Mouse (Mus musculus): ENCODE results near the gene Gm6034. TPM values are rescaled to one million over a fixed set of nuclear protein-coding genes. Genes with fewer than 3 reads are reported as not detected.

The Gm6034 gene
- 0.69 TPM for polyA plus RNA-seq (2017; shearing (Covaris generic))

GRCm38 (mm10) chr17:36042610-36043169 is at the start of gene Gm6034, which contains the start of gene H2-T22:
Gm6034 (plus strand) TSS chr17:36042961.
H2-T22 (minus strand) TSS chr17:36042747.

GRCm38 (mm10) chr17:36020191-36021073 is 22.3 kb upstream of the Gm6034 start, which contains the start of gene H2-T24:
H2-T24 (minus strand) TSS chr17:36020560.

GRCm38 (mm10) chr17:36032351-36032875 is 10.3 kb upstream of the Gm6034 start, which contains the start of gene H2-T23:
H2-T23 (minus strand) TSS chr17:36032855.

GRCm38 (mm10) chr17:36058362-36058761 is 15.6 kb downstream of the Gm6034 start, which contains the start of gene Gm11127:
Gm11127 (minus strand) TSS chr17:36058371.

Other genes with a start within 250 kb of the Gm6034 start
- gene Ier3, start 221.3 kb upstream of the Gm6034 start, polyA plus RNA-seq (2017; shearing (Covaris generic)), result 50.6 TPM
- gene Flot1, start 219.7 kb upstream of the Gm6034 start, polyA plus RNA-seq (2017; shearing (Covaris generic)), result 65.4 TPM
- gene Tubb5, start 204.7 kb upstream of the Gm6034 start, polyA plus RNA-seq (2017; shearing (Covaris generic)), result 65.8 TPM
- 9.3 TPM for gene Mdc1, start 201.4 kb upstream of the Gm6034 start, polyA plus RNA-seq (2017; shearing (Covaris generic))
- 33.0 TPM for gene Nrm, start 181.6 kb upstream of the Gm6034 start, polyA plus RNA-seq (2017; shearing (Covaris generic))
- 388 TPM for gene Ppp1r18, start 177.4 kb upstream of the Gm6034 start, polyA plus RNA-seq (2017; shearing (Covaris generic))
- gene Dhx16, start 163.1 kb upstream of the Gm6034 start, polyA plus RNA-seq (2017; shearing (Covaris generic)), result 63.9 TPM
- 37.3 TPM for gene 2310061I04Rik, start 145.5 kb upstream of the Gm6034 start, polyA plus RNA-seq (2017; shearing (Covaris generic))
- 6.7 TPM for gene Atat1, start 132.9 kb upstream of the Gm6034 start, polyA plus RNA-seq (2017; shearing (Covaris generic))
- gene Mrps18b, start 126.6 kb upstream of the Gm6034 start, polyA plus RNA-seq (2017; shearing (Covaris generic)), result 96.6 TPM
- 52.3 TPM for gene Ppp1r10, start 126.5 kb upstream of the Gm6034 start, polyA plus RNA-seq (2017; shearing (Covaris generic))
- 138 TPM for gene Abcf1, start 73.2 kb upstream of the Gm6034 start, polyA plus RNA-seq (2017; shearing (Covaris generic))
- gene Gnl1, start 63.1 kb upstream of the Gm6034 start, polyA plus RNA-seq (2017; shearing (Covaris generic)), result 69.5 TPM
- 27.8 TPM for gene Prr3, start 62.7 kb upstream of the Gm6034 start, polyA plus RNA-seq (2017; shearing (Covaris generic))
- 7.9 TPM for gene H2-T24, start 22.4 kb upstream of the Gm6034 start, polyA plus RNA-seq (2017; shearing (Covaris generic))
- 468 TPM for gene H2-T23, start 10.1 kb upstream of the Gm6034 start, polyA plus RNA-seq (2017; shearing (Covaris generic))
- gene H2-T22, start 214 bp upstream of the Gm6034 start, polyA plus RNA-seq (2017; shearing (Covaris generic)), result 180 TPM
- not detected for gene Gm11127, start 15.4 kb downstream of the Gm6034 start, polyA plus RNA-seq (2017; shearing (Covaris generic))
- gene Gm19684, start 78.7 kb downstream of the Gm6034 start, polyA plus RNA-seq (2017; shearing (Covaris generic)), result 1.3 TPM
- not detected for gene Gm7030, start 86.5 kb downstream of the Gm6034 start, polyA plus RNA-seq (2017; shearing (Covaris generic))
- gene Gm8909, start 125.6 kb downstream of the Gm6034 start, polyA plus RNA-seq (2017; shearing (Covaris generic)), result 12.2 TPM
- gene H2-T3, start 147.3 kb downstream of the Gm6034 start, polyA plus RNA-seq (2017; shearing (Covaris generic)), result 0.96 TPM
- 122 TPM for gene Rpp21, start 215.1 kb downstream of the Gm6034 start, polyA plus RNA-seq (2017; shearing (Covaris generic))
- gene Trim39, start 229.3 kb downstream of the Gm6034 start, polyA plus RNA-seq (2017; shearing (Covaris generic)), result 47.1 TPM
- gene H2-M10.2, start 243.5 kb downstream of the Gm6034 start, polyA plus RNA-seq (2017; shearing (Covaris generic)), result not detected

Data from effector memory CD4-positive, alpha-beta T cell, adult 7 months (primary cell).